Comparison of ENCODE assay signal across 15 mouse cellular contexts in the genomic region with DNA sequence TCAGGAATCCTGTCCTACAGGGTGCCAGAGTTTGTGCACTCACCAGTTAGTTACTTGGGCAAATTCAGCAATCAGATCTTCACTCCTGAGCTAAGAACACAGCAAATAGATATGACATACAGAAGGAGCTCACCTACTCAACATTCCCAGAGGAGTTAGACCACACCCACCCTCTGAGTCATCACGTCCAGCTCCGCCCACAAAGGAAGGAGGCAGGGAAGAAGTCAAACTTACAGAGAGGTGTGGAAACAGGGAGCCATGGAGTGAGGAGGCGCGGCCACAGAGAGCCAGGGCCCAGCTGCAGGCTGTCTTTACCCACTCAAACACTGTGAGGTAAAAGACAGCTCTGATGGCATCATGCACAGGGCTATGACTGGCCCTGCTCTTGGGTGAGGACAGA. TPM values are rescaled to one million over a fixed set of nuclear protein-coding genes. Genes with fewer than 3 reads are reported as not detected.
"Had no signal": no experiment of that assay in that cellular context is flagged by ENCODE, and none has a peak within 500 bp of the region (broad histone marks: within the 10 kb centered on the region; RNA-seq: fewer than 3 reads in every experiment).

No protein-coding gene starts in this region.

- H3K4me3 ChIP-seq: left cerebral cortex, adult 2 months; limb, embryonic 10.5 days; liver, embryonic 15.5 days; midbrain, embryonic 13.5 days; stomach, embryonic 15.5 days had no signal

- H3K27me3 ChIP-seq: liver, embryonic 15.5 days; midbrain, embryonic 13.5 days; stomach, embryonic 15.5 days had no signal

- DNase-seq: kidney, adult 18-20 months; kidney, postnatal 10 days; kidney, postnatal 4 days; lung, adult 2 months; lung, postnatal 14 days; right cerebral cortex, postnatal 14 days; thymus, postnatal 25 days had no signal

- H3K4me2 ChIP-seq: liver, embryonic 11.5 days; liver, embryonic 15.5 days; midbrain, embryonic 13.5 days; stomach, embryonic 15.5 days had no signal

- ATAC-seq: midbrain, embryonic 13.5 days had no signal

- H3K27ac ChIP-seq: left cerebral cortex, adult 2 months; limb, embryonic 10.5 days; liver, embryonic 15.5 days; midbrain, embryonic 13.5 days; stomach, embryonic 15.5 days had no signal

- H3K9me3 ChIP-seq: limb, embryonic 10.5 days; liver, embryonic 15.5 days; midbrain, embryonic 13.5 days; stomach, embryonic 15.5 days had no signal

- H3K9ac ChIP-seq: liver, embryonic 15.5 days; midbrain, embryonic 13.5 days; stomach, embryonic 15.5 days had no signal

RNA-seq across cellular contexts. Expression of a gene that starts 20.5 kb away (rescaled TPM):
- total RNA-seq: megakaryocyte progenitor cell, adult 5-6 weeks had no signal
- polyA plus RNA-seq: liver, embryonic 15.5 days; spleen, adult 2 months had no signal
